Mouse (Mus musculus) kidney, postnatal 36 days (tissue): Measurements from ENCODE around the gene Slc25a16.
"Not testable (repeated sequence)": the region's sequence is repeated elsewhere in the genome, so short reads cannot be mapped to it uniquely, and the experiment has no call there.

Experiments
- DNase-seq, 2 experiments: peaks; one replicate each; pipeline ENCODE4 v3.0.0; 2021 to 2022; ENCODE audit warnings: mixed read lengths in 2 of 2

The Slc25a16 gene

DNA sequence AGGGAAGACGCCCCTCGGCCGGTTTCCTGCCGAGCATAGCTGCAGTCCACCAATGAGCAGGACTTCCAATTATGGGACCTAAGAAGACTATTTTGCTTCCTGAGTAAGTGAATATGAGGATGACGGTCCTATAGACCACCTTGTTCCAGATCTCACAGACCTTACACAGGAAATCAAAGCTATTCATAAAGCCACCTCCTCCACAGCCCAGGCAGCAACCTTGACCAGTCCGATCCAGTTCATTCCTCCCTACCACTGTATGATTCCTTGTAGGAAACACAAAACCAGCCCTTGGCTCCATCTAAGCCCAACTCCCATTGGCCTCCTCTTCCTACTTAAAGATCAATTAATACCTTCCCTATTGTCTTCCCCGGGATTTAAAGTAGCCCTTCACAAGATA, 14.1 kb upstream of the Slc25a16 start:
- DNase-seq, result no peak

- not testable (repeated sequence) for DNase-seq
These were observed 11.5 kb upstream of the Slc25a16 start, which contains the start of gene Tet1 for GRCm38 (mm10) chr10:62908896-62909295. Tet1 (minus strand) TSS chr10:62908996.

DNA sequence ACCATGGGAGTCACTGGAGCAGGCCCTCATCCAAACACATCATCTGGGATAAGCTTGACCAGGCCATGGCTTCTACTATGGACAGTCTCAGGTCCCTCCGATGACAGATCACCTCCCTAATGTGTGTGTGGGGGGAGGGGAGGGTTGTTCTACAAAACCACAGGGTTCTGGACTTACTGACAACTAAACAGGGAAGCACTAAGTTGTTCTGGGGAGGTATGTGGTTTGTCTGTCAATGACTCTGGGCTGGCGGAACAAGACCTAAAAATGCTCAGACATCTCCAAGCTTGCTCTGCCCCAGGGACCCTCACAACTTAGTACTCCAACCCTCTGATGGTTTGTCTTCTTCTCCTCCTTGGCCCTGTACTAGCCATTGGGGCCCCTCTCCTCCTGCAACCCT, 9.3 kb upstream of the Slc25a16 start:
- no peak for DNase-seq

DNA sequence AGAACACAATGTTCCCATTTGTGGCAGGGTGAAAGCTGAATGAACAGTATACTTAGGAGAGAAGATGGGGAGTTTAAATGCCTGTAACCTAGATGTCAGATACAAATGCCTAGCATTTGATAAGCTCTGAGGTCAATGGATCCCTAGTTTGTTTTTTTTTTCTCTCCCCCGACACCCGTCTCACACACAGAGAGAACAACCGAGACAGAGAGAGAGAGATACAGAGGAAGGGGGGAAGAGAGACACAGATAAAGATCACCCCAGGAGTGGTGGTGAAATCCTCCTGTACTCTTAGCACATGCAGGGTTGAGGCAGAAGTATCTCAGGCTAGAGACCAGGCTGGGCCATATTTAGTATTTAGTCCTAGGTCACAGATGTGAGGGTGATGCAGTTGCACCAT, 1.4 kb upstream of the Slc25a16 start:
- DNase-seq, result no peak

DNA sequence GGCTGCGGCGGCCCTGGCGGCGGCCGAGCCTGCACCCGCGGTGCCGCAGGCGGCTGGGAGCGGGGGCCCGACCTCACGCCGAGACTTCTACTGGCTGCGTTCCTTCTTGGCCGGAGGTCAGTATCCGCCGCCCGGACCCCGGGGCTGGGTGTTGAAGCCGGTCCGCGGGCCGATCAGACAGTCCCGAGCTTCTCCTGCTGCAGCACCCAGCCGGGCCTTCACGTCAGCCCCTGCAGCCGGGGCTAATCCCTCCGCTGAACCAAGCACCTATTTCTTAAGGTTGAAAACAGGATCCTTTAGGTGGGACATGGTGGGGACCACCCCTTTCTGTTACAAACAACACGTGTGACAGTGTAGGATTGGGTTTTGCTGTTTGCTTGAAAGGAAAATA, 328 bp downstream of the Slc25a16 start:
- DNase-seq, result no peak

GRCm38 (mm10) chr10:62924096-62924635, 3.7 kb downstream of the Slc25a16 start:
- peak; percentile 69 to 85 for DNase-seq

GRCm38 (mm10) chr10:62932381-62932780, 11.9 kb downstream of the Slc25a16 start:
- no peak for DNase-seq

- no peak for DNase-seq
These were observed 24.6 kb downstream of the Slc25a16 start for GRCm38 (mm10) chr10:62944975-62945580.

- peak; percentile 73 to 83 for DNase-seq
These were observed 26.5 kb downstream of the Slc25a16 start, which contains the start of gene Dna2 for GRCm38 (mm10) chr10:62946738-62947471. Dna2 (plus strand) TSS chr10:62947026.

DNA sequence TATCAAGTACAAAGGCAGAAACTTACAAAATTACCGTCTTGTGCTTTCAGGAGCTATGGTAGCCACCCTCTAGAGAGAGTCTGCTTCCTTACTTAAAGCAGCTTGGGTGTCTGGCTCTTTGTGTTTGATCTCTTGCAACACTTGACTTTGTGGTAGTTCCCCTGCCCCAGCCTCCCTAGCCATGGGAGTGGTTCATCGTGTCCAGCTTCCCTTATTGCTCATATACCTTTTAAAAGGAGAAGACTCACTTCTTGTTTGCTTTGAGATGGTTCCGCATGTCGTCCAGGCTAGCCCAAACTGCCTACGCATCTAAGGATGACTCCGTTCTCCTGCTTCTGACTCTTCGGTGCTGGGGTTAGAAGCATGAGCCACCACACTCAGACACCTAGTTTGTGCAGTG, 28.1 kb downstream of the Slc25a16 start:
- DNase-seq, result no peak

DNA sequence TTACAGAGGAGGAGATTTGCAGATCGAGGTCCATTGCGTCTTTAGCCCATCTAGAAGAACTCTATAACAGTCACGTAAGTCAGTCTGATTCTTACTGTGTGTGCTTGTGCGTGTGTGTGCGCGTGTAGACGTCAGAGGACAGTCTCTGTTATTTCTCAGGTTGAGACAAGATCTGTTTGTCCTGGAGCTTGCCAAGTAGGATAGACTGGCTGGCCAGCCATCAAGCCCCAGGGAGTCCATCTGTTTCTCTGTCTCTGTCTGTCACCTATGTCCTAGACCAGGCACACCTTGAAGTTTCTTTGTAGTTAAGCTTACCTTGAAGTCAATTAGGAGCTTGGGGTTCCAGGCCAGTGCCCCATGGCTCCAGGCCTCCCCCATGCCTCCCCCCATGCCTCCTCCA, 43.5 kb downstream of the Slc25a16 start:
- no peak for DNase-seq

DNA sequence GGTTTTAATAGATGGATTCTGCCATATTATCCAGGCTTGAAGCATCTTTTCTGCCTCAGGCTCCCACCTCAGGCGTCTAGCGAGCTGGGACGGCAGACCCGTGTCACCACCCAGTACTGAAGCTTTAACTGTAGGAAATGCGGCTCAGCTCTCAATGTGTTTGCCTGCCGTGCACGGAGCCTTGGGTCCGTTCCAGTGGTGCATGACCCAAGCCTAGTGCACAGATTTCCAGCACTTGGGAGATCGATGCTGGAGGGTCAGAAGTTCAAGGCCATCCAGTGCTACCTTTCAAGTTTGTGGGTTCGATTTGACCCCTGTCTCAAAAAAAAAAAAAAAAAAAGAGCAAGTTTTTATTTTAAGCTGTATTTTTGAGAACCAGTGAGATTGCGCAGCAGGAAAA, 45.4 kb downstream of the Slc25a16 start:
- no peak for DNase-seq

DNA sequence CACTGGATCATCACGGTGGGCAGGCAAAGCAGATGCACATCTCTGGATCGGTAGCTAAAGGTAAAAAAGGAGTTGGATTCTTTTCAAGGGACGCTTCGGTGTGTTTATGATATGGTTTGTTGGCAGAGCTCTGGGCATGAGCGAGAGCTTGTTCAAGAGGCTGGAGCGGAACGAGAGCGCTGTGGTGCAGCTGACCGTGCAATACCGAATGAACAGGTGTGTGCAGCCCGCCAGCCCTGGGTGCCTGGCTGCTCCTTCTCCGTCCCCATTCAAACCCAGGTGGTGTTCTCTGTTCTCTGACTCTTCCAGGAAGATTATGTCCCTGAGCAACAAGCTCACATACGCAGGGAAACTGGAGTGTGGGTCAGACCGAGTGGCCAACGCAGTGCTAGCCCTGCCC, 45.9 kb downstream of the Slc25a16 start:
- peak; percentile 9 to 32 for DNase-seq

DNA sequence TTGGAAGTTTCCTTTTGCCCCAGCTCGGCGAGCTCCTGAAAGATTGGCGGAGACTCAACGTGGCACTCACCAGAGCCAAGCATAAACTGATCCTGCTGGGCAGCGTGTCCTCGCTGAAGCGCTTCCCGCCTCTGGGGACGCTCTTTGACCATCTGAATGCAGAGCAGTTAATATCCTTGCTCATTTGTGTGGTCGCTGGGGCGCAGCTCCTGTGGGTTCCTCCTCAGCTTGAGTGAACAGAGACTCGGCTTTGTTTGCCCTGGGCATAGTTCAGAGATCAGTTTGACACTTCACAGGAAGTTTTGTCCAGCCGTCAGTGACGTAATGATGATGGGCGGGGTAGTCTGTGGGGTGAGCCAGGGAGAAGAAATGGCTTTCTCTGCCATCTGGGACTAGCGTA, 51.4 kb downstream of the Slc25a16 start:
- DNase-seq, result peak; percentile 71 to 80

GRCm38 (mm10) chr10:62979667-62980038, 59.2 kb downstream of the Slc25a16 start:
- no peak for DNase-seq

- DNase-seq, result peak; percentile 82 to 92
These were observed 59.9 kb downstream of the Slc25a16 start, which contains the start of gene Rufy2 for GRCm38 (mm10) chr10:62980039-62980954. Rufy2 (plus strand) TSS chr10:62980223.

GRCm38 (mm10) chr10:62984072-62984471, 63.6 kb downstream of the Slc25a16 start:
- DNase-seq, result no peak

GRCm38 (mm10) chr10:62984495-62984894, 64.1 kb downstream of the Slc25a16 start:
- DNase-seq, result peak; percentile 20 to 45

GRCm38 (mm10) chr10:62987341-62987740, 66.9 kb downstream of the Slc25a16 start:
- peak in 1 of 2 experiments; percentile 44 for DNase-seq

DNA sequence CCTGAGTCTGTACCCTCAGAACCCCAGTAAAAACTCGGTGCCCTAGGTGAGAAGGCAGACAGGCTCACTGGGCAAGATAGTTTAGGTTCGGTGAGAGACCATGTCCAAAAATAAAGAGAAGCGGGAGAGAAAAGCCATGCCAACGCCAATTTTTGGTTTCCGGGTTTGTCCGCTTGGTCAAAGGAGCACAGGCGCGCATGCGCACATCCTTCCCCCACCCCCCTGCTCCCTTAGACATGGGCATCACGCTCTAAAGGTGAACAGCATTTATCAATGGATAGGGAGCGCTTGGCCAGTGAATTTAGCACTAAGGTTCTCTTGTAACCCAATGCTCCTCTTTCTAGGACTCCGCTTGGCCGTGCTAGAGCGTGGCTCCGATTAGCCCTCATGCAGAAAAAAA, 70.2 kb downstream of the Slc25a16 start:
- DNase-seq, result no peak

DNA sequence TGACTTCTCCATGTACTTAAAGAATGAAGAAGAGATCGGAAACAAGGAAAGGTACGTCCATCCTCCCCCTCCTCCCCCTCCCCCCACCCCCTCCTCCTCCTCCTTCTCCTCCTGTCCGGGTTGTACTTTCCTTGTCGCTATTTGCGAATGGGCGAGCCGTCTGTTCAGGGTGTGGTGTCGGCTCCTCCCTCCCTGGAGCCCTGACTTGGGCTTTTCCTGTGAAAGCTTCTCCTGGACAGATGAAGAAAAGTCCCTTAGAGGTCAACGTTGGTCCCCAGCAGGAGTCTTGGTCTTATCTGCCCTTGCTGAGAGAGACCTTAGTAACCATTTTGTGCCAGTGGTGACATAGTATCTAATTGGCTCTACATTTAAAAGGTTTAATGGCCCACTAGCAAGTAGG, 73.6 kb downstream of the Slc25a16 start:
- no peak for DNase-seq
